Mouse (Mus musculus): ENCODE data around the gene Cyp27b1.

DNA sequence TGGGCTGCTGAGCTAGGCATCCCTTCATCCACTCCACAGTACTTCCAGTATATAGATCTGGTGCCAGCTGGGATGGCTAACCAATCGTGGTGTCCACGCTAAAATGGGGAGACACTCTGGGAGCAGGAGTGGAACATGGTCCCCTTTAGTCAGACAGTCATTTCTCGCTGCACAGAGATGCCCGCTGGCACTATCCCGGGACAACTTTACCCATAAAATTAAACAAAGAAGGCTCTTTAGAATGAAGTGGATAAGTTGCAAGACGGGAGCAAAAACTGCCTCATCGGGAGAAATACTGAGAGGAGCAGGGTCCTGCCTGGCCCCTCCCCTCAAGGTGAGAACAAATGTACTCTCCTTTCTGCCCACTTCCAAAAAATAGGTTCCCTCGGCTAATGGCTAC, 10.7 kb downstream of the Cyp27b1 start:
- no peak for TF ChIP-seq MAX (IDR thresholded peaks at IDR 0.05)
- no peak for TF ChIP-seq MYOG (IDR thresholded peaks at IDR 0.05; ENCODE audit: control insufficient read depth, extremely low read depth, insufficient read length)
- TF ChIP-seq MYOD1 (IDR thresholded peaks at IDR 0.05; ENCODE audit: control insufficient read depth, insufficient read length, low read depth): no peak
- no peak for TF ChIP-seq USF1 (IDR thresholded peaks at IDR 0.05; ENCODE audit: low read depth)
